Mouse (Mus musculus): ENCODE data around the gene Adgrf3.
"Not testable (repeated sequence)": the region's sequence is repeated elsewhere in the genome, so short reads cannot be mapped to it uniquely, and the experiment has no call there.

Adgrf3 gene

DNA sequence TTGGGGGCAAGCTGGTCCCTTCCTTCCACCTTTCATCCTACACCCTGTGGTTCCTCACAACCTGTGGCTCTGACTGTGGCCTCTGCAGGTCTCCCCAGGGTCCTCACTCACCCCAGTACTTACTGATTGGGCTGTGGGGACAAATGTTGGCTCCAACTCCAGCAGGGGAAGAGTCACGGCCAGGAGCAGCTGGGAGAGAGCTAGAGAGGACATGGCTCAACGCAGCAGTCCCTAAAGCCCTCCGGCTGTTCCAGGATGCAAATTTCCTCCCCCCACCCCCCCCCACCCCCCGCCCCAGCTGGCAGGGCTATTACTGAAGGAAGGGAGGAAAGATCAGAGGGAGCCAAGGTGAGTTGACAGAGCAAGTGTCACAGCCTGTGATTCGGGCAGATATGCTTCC is at the start of gene Adgrf3:
Gene Adgrf3 (minus strand): TSS at position 230 of the 400 bp plus-strand sequence.
- in situ Hi-C loops (cut with MseI, MboI) = no loop called here

DNA sequence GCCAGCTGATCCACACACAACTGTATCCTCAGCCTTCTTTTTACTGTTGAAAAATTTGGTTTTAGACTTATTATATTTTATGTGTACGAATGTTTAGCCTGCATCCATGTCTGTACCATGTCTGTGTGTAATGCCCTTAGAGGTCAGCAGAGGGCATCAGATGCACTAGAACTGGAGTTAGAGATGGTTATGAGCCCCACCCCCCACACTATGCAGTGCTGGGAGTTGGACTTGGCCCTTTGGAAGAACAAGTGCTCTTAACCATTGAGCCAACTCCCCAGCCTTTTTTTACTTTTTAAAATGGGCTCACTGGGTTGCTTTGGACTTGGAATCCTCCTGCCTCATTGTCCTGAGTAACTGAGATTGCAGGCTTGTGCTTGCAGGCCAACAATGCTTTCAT is 42.1 kb upstream of the Adgrf3 start:
- in situ Hi-C loops (cut with MseI, MboI) = no loop called here

DNA sequence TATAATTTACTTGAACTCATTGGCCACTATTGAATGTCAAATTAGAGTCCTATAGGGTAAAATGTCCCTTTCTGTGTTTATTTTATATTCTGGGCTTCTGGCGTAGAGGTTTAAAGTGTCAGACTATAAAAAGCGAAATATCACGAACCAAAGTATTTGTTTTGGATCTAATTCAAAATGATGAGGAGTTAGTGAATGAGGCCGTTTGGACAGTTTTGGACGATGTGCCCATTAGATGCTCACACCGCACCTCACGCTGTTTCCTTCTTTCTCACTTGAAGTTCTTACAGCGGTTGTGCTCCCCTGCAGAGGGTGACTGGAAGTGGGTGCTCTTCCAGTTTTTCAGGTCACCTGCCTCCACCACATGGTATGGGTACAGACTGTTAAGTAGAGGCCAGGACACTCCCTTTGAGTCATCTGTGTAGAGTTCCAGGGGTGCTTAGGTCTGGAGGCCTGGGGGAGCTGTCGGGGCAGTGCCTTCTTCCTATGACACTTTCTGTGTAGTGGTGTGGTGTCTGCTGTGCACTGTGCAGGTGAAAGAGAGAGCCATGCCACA is 40.4 kb upstream of the Adgrf3 start:
- in situ Hi-C loops (cut with MseI, MboI) = no loop called here

DNA sequence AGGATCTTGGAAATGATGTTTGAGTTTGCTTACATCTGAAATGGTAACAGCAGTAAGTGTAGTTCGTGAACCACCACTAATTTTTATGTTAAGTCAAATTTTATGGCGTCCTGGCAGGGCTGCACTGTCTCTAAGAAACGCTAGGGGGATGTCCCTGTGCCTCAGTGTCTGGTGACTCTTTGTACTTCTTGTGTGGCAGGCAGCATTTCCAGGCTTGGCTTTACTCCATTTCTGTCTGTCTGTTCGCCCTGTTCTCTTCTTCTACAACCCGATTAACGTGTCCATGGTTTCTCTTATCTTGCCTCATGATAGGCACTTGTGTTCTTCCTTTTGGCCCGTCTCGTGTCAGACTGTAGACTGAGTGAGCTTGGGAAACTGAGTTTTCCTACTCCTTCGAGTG is 38.2 kb upstream of the Adgrf3 start:
- in situ Hi-C loops (cut with MseI, MboI) = no loop called here

DNA sequence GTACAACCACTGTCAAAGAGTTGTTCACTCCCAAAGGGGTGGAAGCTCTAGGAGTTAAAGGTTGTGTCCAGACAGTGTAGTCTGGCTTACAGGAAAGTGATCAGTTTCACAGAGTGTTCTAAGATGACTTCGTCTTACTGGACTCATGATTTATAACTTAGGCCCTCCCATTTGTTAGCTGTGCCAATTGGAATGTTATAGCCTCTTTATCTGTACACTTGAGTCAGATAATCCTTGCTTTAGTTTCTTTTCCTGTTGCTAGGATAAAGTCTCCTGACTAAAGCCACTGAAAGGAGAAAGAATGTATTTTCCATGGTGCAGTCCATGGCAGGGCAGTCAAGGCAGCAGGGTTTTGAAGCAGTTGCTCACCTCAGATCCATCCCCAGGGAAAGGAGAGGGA is 36.9 kb upstream of the Adgrf3 start:
- in situ Hi-C loops (cut with MseI, MboI) = no loop called here

DNA sequence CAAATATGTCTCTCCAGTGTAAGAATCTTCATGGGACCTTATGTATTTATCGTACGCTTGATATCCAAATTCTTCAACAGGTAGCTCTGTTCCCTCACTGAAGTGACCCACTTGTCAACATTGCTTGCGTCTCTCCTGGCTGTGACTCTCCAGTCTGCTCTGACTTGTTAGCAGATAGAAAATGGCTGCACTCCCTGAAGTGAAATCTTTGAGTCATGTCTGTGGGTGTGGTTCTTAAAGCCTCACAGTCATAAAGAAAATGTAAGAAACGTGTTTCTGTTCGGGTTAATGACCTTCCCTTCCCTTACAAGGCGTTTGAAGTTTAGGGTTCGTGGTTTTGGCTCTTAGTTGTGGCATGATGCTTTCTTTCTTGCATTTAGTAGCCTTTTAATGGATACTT is 35.0 kb upstream of the Adgrf3 start:
- in situ Hi-C loops (cut with MseI, MboI) = no loop called here

DNA sequence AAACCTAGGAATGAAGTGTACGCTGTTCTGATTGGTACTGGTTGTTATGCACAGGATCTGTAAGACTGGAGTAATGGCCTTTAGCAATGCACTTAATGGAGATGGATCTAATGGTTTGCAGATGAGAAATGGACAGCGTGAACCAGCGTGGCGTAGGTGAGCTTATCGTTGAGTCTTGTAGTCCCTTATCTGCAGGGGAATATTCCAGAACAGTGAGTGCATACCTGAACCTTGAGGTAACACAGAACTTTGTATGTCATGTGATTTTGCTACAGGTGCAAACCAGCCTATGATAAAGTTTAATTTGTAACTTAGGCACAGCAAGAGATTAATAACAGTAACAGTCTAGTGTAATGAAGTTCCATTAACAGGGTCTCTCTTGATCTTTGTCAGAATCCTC is 33.0 kb upstream of the Adgrf3 start:
- in situ Hi-C loops (cut with MseI, MboI) = no loop called here

DNA sequence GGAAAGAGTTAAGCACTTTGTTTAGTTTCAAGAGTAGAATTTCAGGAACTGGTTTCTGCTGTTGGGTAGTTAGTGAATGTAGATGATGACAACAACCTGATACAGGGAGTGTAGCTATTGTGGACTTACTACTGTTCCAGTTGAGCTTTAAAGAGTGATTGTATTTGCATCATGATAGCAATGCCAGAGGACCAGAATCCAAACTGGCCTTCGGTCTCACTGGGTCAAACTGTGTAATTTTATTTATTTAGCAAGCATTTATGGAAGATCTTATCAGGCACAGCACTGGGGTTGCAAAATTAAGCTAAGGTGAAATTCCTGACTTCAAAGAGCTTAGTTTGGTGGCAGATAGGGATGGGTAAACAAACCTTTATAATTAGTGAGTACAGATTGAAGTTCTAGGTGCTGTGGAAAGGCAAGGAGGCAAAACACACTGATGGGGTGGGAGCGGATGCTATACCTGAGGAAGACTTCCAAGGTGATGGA is 30.2 kb upstream of the Adgrf3 start:
- in situ Hi-C loops (cut with MseI, MboI) = no loop called here

DNA sequence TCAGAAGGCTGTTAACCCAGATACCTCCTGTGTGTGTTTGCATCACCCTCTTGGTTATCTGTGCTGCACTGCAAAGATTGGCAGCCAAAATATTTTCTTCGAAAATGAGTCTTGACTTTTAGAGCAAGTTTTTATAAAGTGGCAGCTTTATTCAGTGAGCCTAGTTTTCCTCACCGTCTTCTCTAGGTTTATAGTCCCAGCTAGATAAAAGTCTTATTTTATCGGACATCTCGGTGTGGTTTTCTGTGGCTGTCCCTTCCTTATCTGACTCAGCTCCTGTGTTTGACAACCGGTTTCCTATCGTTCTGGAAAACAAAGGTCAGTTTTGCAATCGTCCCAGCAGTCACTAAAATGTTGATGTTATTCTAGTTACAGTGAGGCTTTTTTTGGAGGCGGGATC is 28.5 kb upstream of the Adgrf3 start:
- in situ Hi-C loops (cut with MseI, MboI) = no loop called here

DNA sequence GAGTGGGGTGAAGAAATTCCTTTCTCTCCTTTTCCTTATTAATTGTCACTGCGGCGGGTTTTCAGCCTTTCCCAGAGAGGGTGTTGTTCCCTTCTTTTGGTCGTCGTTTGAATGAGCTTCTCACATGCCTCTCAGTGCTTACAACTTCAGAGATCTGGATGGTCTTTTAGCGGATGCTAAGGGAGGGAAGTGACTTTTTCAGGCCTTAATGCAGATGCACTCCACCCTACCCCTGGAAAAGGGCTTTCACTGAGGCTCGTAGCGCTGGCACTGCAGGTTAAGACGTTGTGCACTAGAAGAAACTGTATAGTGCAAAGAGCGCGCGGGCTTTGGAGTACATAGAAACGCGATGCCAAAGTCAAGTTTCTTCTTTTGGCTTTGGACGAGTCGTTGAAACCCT is 27.5 kb upstream of the Adgrf3 start:
- in situ Hi-C loops (cut with MseI, MboI) = no loop called here

DNA sequence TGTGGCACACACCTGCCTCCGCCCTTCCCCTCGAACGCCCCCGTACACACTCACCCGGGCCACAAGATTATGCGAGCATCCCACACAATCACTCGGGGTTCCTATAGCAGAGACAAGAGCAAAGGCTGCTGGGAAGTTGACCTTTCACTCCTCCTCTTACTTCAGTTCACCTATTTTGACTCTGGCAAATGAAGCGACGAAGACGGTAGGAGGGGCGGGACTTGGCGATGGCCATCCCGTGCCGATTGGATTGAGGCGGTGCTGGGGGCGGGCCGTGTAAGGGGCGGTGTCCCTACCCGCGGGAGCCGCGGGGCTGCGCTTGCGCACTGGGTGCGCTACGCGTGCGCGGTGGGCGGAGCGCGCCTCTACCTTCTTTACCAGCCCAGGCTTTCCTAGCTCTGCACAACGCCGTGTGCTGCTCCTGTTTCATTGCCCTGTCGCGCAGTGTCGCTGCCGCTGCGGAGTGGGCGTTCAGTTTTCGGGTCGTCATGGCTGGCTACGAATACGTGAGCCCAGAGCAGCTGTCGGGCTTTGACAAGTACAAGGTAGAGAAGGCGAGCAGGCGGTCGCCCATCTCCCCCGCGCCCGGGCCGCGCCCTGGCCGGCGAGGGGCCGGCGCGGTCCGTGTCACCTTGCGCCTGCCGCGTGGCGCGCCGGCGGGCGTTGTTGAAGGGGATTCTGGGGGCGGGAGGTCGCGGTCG is 26.9 kb upstream of the Adgrf3 start, which contains the start of gene Selenoi:
Gene Selenoi (plus strand): TSS at position 311 of the 701 bp plus-strand sequence.
- in situ Hi-C loops (cut with MseI, MboI) = no loop called here

DNA sequence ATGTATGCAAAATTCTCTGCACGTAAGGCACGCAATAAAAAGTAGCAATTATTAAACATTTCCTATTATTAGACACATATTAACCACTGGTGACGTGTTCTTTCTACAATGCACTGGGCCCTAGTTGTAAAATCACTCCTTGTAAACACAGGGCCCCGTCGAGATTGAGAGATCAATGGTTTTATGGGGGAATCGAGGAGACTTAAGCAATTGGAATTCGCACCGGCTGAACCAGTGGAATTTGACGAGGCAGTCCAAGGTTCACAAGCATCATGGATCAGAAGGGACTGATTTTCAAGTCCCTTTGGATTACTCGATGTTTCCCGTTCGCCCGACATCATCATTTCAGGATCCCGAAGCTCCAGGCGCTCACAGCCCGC is 26.4 kb upstream of the Adgrf3 start:
- in situ Hi-C loops (cut with MseI, MboI) = no loop called here

DNA sequence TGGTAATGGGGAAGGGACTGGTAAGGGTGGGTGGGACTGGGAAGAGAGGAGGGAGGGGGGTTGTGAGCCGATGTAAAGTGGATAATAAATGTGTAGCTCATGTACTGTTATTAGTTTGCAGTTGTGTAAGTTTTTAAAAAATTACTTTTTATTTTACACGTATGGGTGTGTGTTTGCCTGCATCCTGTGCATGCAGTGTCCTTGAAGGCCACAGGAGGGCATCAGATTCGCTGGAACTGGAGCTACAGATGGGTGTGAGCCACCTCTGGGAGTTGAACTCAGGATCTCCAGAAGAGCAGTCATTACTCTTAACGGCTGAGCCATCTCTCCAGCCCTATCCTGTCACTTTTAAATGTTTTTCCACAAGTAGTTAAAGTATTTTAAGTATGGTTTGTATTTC is 25.4 kb upstream of the Adgrf3 start:
- in situ Hi-C loops (cut with MseI, MboI) = no loop called here

DNA sequence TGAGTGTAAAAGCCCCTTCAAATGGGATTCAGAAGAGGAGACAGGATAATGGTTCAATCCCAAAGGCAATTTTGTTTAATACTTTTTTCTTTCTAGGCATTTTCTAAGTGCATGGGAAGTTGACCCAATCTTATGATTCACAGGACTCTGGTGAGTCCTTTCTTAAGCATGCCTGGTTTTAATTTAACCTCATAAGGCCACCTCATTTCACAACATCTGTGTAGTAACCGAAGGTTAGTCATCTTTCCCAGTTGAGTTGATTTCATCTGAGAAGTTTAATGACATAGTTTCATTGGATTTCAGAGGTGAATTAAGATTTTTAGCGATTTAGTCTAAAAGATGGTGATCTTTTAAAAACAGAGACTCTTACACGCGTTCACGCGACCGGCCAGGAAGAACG is 17.2 kb upstream of the Adgrf3 start:
- in situ Hi-C loops (cut with MseI, MboI) = no loop called here

DNA sequence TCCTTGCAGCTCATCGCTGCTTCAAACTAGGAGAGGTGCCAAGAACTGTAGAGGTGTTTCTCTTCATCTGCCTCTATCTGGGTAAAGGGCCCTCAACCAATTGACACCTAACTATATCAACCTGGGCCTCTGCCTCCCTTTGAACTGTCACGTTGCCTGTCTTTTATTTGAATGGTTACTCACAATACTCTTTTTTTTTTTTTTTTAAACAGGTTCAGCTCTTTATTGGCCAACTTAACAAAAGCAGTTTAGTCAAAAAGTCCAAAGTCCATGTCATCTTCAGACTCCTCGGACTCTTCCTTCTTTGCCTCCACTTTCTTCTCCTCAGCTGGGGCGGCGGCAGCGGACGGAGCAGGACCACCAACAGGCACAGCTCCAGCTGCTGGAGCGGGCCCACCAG is 15.1 kb upstream of the Adgrf3 start:
- in situ Hi-C loops (cut with MseI, MboI) = no loop called here

DNA sequence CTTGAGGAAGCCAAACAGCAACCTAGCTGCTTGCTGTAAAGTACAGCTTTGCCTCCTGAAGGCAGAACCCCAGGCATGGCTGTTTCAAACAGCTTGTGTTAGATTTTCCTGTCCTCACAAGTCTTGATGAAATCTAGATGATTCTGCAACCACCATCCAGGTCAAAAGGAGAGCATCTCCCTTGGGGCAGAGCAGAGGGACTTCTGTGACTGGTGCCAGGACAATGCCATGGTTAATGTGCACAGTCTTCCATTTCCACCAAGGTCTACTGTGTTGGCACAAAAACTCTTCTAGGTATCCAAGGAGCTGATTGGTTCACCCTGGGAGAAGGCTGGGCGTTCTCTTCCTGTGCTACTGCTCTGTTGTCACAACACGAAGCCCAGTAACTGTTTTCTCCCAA is 14.2 kb upstream of the Adgrf3 start:
- in situ Hi-C loops (cut with MseI, MboI) = no loop called here

DNA sequence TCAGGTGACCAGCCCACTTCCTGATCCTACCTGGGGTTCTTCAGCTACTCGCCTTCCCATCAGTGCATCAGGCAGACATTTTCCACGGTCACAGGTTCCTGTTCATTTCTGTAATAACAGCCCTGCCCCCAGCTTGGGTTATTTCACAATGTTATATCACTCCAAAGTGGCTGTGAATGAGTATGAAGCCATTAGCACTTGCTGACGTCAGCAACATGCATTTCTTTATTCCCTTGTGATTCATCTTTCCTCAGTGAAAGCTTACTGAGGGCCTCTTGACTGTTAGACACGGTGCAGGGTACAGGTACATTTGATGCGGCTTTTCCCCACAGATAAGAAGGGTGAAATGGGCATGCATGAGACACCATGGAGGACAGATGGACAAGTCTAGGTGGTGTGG is 10.4 kb upstream of the Adgrf3 start:
- in situ Hi-C loops (cut with MseI, MboI) = no loop called here

DNA sequence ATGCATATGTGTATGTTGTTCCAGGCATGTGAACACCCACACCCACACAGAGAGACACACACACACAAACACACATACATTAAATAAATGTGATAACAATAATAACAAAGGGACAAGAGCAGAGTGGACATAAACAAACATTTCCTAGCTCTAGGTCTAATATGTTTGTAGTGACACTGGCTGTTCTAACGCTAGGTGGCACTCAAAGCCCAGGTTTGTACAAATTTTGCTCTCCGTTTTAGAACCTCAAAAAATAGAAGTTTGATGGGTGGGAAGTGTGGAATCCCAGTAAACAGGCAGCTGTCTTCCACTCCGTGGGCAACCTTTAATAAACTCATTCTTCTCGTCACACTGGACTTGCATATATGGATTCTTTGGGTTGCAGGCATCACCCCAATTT is 9.4 kb upstream of the Adgrf3 start:
- in situ Hi-C loops (cut with MseI, MboI) = no loop called here

DNA sequence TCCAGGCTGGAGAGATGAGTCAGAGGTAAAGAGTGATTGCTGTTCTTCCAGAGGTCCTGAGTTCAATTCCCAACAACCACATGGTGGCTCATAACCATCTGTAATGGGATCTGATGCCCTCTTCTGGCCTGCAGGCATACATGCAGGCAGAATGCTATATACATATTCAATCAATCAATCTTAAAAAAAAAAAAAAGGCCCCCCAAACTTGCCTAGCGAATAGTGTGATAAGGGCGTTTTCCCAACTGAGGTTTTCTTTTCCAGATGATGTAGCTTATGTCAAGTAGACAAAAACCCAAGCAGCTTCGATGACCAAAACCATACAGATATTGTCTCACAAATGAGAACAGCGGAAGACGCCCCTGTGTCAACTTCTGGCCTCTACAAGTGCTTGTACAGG is 5.2 kb upstream of the Adgrf3 start:
- in situ Hi-C loops (cut with MseI, MboI) = not testable (repeated sequence)

DNA sequence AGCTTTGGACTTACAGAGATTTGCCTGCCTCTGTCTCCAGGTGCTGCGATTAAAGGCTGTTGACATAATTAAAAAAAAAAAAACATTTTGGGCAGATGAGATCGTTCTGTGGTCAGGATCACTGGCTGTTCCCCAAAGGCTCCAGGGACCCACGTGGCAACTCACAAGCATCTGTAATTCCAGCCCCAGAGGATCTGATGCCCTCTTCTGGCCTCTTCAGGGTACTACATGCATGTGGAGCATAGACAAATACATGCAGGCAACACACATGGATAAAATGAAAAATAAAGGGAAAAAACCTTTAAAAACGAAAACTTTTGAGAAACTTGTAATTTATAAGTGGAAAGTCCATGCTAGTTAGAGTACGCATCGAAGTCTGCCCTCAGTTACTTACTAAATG is 1.8 kb upstream of the Adgrf3 start:
- in situ Hi-C loops (cut with MseI, MboI) = no loop called here

DNA sequence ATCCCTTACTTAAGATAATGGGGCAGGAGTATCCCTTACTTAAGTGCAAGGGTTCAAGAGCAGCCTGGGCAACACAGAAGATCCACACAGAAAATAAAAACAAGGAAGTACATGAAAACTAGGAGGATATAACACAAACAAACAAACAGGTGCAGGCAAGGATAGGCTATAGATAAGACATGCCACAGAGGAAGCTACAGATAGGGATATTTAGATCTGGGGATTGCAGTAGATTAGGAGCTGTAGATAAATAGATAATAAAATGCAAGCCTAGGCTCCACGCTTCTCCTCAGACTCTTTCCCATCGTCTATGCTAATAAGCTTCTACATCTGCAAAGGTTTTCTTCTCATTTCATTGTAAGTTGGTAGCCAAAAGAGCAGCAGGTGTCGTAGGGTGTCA is 488 bp downstream of the Adgrf3 start:
- in situ Hi-C loops (cut with MseI, MboI) = no loop called here

DNA sequence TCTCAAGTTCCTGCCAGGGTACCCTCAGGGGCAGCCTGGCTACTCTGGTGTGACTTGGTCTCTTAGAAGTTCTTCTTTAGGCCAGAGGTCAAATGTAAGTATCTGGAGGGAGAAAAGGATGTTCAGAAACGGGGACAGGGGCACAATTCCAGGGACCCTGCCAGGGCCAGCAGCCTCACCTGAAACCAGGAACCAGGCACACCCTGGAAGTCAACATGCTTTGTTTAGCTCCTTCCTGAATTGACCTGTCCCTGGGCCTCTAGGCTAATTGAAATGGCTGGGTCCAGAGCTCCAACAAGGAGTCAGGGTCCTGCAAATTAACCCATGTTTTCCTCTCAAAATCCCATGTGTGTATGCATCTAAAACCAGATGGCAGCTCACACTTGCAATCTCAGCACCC is 1.1 kb downstream of the Adgrf3 start:
- in situ Hi-C loops (cut with MseI, MboI) = no loop called here

DNA sequence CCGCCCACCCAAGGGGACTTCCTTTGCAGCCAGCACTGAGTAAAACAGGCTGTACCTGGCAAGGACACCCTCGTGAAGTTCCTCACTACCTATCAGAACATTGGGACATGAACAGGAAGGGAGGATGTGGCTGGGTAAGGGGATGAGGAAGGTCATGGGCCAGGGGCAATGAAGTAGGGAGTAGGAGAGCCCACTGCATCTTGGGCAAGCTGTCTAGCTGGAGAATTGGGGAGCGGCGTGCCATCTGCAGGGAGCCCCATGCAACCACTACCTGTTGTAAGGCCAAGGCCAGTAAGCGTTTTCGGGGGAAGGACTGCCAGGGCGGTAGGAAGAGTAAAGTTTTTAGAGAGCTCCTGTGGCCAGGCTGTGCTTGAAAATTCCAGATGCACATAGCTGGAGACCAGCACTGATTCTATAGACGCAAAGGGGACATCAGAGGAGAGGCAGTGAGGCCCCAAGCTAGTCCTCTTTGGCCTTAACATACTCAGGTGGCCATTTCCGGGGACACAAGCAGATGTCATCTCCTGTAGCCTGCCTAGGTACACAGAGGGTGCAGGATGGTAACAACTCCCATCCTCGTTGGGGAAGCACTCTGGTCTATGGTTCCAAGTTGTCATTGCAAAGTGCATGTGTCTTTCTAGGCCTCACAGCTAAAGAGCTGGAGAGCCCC is 2.2 kb downstream of the Adgrf3 start:
- in situ Hi-C loops (cut with MseI, MboI) = no loop called here
